Mouse (Mus musculus): ENCODE data around the gene Sfxn3. TPM values are rescaled to one million over a fixed set of nuclear protein-coding genes. Genes with fewer than 3 reads are reported as not detected.
"Not testable (repeated sequence)": the region's sequence is repeated elsewhere in the genome, so short reads cannot be mapped to it uniquely, and the experiment has no call there.

The Sfxn3 gene
- polyA plus RNA-seq, 1 experiment from 2014 or later: 6.8 TPM

DNA sequence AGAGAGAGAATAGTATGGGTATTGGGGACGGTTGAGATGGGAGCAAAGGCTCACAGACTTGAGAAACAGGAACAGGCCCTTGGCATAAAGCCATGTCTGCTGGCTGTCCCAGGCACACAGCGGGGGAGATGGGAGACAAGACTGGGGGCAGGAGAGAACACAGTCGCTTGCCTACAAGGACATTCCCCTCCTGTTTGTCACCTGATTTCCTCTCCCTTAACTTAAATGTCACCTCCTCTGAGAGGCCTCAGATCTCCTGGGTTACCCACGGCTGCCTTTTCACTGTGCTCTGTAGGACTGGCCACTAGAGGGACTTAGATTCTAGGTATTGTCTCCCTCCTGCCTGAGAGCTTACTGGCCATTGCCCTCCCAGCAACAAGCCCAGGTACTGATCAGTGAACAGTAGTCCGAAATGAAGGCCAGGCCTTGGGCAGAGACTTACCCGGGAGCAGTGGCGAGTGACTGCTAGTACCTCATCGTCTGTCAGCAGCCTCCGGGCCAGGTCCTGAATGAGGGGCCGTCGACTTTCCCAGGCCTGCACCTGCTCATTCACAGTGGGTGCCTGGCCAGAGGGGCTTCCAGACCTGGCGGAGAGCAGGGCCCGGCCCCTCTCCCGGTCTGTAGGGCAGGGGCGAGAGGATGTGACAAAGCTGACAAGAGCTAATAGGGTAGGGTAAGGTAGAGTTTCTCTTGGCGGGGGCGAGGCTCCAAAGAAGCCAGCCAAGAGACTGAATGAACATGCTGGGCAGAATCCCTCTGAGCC lies 14.6 kb upstream of the Sfxn3 start:
- peaks cover 8% of the 10 kb centered on the region; the same call in 1 of the 2 replicates for H3K4me1 ChIP-seq (replicated peaks; ENCODE audit: control insufficient read depth, insufficient read depth, low read length)
- WGBS: 59% methylated on average over 17 of the region's 17 CpGs
- no peak for ATAC-seq (replicated peaks; ENCODE audit: low FRiP score)

DNA sequence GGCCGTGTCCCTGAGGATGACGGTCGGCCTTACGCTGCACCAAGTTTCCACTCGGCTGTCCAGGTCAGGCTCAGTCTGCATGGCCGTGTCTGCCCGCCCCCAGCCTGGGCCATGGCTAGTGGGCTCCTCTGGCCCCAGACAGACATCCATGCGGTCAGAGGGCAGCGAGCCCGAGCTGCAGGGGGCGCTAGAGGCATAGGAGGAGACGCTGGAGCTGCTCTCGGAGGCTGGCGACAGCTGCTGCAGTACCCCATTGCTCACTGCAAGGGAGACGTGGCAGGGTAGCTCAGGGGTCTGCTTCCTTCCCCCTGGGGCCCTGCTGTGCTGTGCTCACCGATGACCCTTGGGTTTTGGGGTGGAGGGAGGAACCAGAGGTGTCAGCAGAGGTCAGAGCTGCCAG lies 10.4 kb upstream of the Sfxn3 start:
- ATAC-seq (replicated peaks; ENCODE audit: low FRiP score) (peak; percentile 63; the same call in 1 of the 2 replicates), DNase-seq (ENCODE audit: low spot score) (peak; percentile 63)
- Histone ChIP-seq H3K4me2 (no peak overlapping the region; the same call in 1 of the 2 replicates), H3K27ac (ENCODE audit: low read depth, low read length) (no peak overlapping the region), H3K36me3 (ENCODE audit: control insufficient read depth, insufficient read depth, low read length) (no peaks in the 10 kb centered on the region), H3K4me1 (replicated peaks; ENCODE audit: control insufficient read depth, insufficient read depth, low read length) (no peaks in the 10 kb centered on the region; the same call in 1 of the 2 replicates), H3K9me3 (ENCODE audit: control insufficient read depth, low read length) (no peaks in the 10 kb centered on the region), H3K27me3 (replicated peaks; ENCODE audit: control insufficient read depth, insufficient read depth, low read length) (peaks cover 34% of the 10 kb centered on the region), H3K9ac (ENCODE audit: low read depth, low read length) (no peak overlapping the region), H3K4me3 (ENCODE audit: low read depth, low read length) (no peak overlapping the region)
- WGBS: 34% methylated on average over 16 of the region's 16 CpGs

More for the DNA sequence above, 14.6 kb upstream of the Sfxn3 start:
- H3K36me3 ChIP-seq (ENCODE audit: control insufficient read depth, insufficient read depth, low read length): no peaks in the 10 kb centered on the region; the same call in 1 of the 2 replicates
- H3K4me2 ChIP-seq: no peak overlapping the region
- 0 out of 2 replicates have a peak overlapping the region, but pooled peaks have one; percentile 1 for H3K4me3 ChIP-seq (ENCODE audit: low read depth, low read length)
- DNase-seq (ENCODE audit: low spot score): no peak
- no peak overlapping the region for H3K27ac ChIP-seq (ENCODE audit: low read depth, low read length)
- no peak overlapping the region for H3K9ac ChIP-seq (ENCODE audit: low read depth, low read length)
- H3K9me3 ChIP-seq (ENCODE audit: control insufficient read depth, low read length): no peaks in the 10 kb centered on the region
- H3K27me3 ChIP-seq (replicated peaks; ENCODE audit: control insufficient read depth, insufficient read depth, low read length): peaks cover 6% of the 10 kb centered on the region

DNA sequence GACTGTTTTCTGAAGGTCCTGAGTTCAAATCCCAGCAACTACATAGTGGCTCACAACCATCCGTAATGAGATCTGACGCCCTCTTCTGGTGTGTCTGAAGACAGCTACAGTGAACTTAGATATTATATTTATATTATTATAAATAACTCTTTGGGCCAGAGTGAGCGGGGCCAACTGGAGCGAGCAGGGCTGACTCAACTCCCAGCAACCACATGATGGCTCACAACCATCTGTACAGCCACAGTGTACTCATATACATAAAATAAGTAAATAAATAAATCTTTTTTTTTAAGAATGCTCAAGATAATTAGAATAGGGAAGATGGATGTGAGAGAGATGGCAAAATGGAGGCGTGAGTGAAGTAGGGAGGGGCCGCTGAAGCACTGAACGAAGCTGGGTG lies 9.1 kb upstream of the Sfxn3 start:
- not testable (repeated sequence) for H3K27ac ChIP-seq (ENCODE audit: low read depth, low read length); H3K4me3 ChIP-seq (ENCODE audit: low read depth, low read length); H3K4me1 ChIP-seq (replicated peaks; ENCODE audit: control insufficient read depth, insufficient read depth, low read length); H3K9ac ChIP-seq (ENCODE audit: low read depth, low read length); DNase-seq (ENCODE audit: low spot score); ATAC-seq (replicated peaks; ENCODE audit: low FRiP score); H3K9me3 ChIP-seq (ENCODE audit: control insufficient read depth, low read length); H3K4me2 ChIP-seq; H3K36me3 ChIP-seq (ENCODE audit: control insufficient read depth, insufficient read depth, low read length)
- peaks cover 37% of the 10 kb centered on the region for H3K27me3 ChIP-seq (replicated peaks; ENCODE audit: control insufficient read depth, insufficient read depth, low read length)
- WGBS: 81% methylated on average over 7 of the region's 7 CpGs

DNA sequence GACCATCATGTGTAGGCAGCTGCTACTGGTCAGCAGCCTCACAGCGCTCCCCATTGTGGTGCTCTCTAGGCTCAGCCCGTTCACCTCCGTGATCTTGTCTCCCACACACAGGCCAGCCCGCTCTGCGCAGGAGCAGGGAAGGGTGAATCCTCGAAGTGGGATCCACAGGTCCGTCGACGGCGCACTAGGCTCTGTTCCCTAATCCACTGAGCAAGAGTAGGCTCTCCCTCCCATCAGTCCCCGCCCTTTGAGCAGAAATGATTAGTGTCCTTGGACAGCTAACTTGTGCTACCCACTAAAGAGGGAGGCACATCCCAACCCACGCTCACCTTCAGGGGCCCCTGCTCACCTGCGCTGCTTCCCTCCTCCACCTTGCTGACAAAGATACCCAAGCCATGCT lies 7.1 kb upstream of the Sfxn3 start:
- H3K4me3 ChIP-seq (ENCODE audit: low read depth, low read length): no peak overlapping the region
- no peaks in the 10 kb centered on the region for H3K9me3 ChIP-seq (ENCODE audit: control insufficient read depth, low read length)
- ATAC-seq (replicated peaks; ENCODE audit: low FRiP score) (no peak), DNase-seq (ENCODE audit: low spot score) (no peak)
- no peaks in the 10 kb centered on the region for H3K36me3 ChIP-seq (ENCODE audit: control insufficient read depth, insufficient read depth, low read length)
- 44% methylated on average over 13 of the region's 13 CpGs for WGBS
- H3K4me1 ChIP-seq (replicated peaks; ENCODE audit: control insufficient read depth, insufficient read depth, low read length): no peaks in the 10 kb centered on the region; the same call in 1 of the 2 replicates
- no peak overlapping the region for H3K27ac ChIP-seq (ENCODE audit: low read depth, low read length)
- no peak overlapping the region for H3K4me2 ChIP-seq
- H3K9ac ChIP-seq (ENCODE audit: low read depth, low read length): no peak overlapping the region
- H3K27me3 ChIP-seq (replicated peaks; ENCODE audit: control insufficient read depth, insufficient read depth, low read length): peaks cover 50% of the 10 kb centered on the region

DNA sequence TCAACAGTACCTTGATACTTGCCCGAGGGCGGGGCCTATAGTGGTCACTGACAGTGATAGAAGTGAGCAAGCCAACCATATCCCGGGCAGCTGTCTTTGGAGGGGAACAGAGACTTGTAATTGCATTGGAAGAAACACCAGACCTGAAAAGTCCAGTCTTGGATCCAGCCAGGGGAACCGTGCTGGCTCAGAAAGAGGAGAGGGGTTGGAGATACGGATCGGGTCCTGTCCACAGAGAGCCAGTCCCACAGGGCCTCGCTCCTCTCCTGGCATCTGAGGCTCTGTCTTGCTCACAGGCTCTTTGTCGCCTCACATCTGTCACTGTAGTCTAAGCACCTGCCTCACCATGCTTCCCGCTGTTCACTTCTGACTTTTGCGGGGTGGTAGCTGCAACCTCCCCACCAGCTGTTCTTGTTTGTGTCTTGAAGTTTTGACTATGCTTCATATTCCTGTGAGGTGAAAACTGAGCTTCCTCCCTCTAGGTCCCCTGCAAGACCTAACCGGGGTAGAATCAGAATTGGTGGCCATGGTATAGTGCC lies 2.8 kb upstream of the Sfxn3 start:
- no peak overlapping the region for H3K27ac ChIP-seq (ENCODE audit: low read depth, low read length)

DNA sequence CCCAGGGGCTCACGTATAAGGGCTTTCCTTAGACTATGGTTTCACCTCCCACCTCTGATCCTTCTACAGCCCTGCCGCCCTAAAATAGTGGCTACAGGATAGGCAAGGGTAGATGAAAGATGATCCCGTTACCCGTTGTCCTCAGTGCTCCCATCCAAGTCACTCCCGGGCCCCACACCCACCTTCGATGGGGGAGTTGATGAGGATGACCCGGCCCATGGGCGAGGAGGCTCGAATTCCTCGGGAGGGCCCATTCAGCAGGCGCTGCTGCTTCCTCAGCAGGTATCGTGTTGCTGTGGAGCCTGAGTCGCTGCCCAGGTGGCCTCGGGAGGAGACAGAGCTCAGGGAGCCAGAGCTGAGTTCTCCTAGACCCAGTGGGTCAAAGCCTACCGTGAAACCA lies 2.1 kb upstream of the Sfxn3 start:
- peaks cover 20% of the 10 kb centered on the region for H3K4me1 ChIP-seq (replicated peaks; ENCODE audit: control insufficient read depth, insufficient read depth, low read length)

More for the DNA sequence above, 2.8 kb upstream of the Sfxn3 start:
- no peak overlapping the region for H3K4me3 ChIP-seq (ENCODE audit: low read depth, low read length)
- no peak for DNase-seq (ENCODE audit: low spot score)
- H3K4me1 ChIP-seq (replicated peaks; ENCODE audit: control insufficient read depth, insufficient read depth, low read length): peaks cover 20% of the 10 kb centered on the region
- peaks cover 61% of the 10 kb centered on the region for H3K27me3 ChIP-seq (replicated peaks; ENCODE audit: control insufficient read depth, insufficient read depth, low read length)
- H3K36me3 ChIP-seq (ENCODE audit: control insufficient read depth, insufficient read depth, low read length): no peaks in the 10 kb centered on the region
- H3K4me2 ChIP-seq: no peak overlapping the region
- no peaks in the 10 kb centered on the region for H3K9me3 ChIP-seq (ENCODE audit: control insufficient read depth, low read length)
- ATAC-seq (replicated peaks; ENCODE audit: low FRiP score): no peak
- WGBS: 55% methylated on average over 11 of the region's 11 CpGs
- H3K9ac ChIP-seq (ENCODE audit: low read depth, low read length): no peak overlapping the region

DNA sequence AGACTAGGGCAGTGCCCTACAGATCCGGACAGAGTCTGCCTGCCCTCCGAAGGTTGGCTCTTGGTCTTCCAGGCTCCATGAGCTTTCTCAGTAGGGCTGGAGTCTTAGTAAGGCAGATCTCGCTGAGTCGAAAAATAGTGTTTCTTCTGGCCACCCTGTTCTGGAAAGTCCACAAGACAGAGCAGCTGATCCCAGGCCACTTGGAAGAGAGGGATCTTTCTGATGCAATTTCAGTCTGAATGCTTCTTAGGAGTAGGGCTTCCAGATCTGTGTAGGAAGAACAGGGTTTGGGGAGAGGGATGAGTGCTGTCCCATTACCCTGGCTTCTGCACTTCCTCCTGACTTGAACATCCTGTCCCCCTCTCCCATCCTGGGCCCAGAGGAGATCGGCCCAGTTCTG lies 1.7 kb upstream of the Sfxn3 start, which contains the start of gene Pdzd7:
TSS of gene Pdzd7 (minus strand) at position 67 of the 400 bp plus-strand sequence.
- Histone ChIP-seq H3K36me3 (ENCODE audit: control insufficient read depth, insufficient read depth, low read length) (no peaks in the 10 kb centered on the region), H3K4me2 (peak within 1 kb of the TSS; percentile 93), H3K9ac (ENCODE audit: low read depth, low read length) (no peak within 1 kb of the TSS), H3K4me1 (replicated peaks; ENCODE audit: control insufficient read depth, insufficient read depth, low read length) (peaks cover 20% of the 10 kb centered on the region), H3K27me3 (replicated peaks; ENCODE audit: control insufficient read depth, insufficient read depth, low read length) (peaks cover 54% of the 10 kb centered on the region), H3K27ac (ENCODE audit: low read depth, low read length) (no peak within 1 kb of the TSS), H3K4me3 (ENCODE audit: low read depth, low read length) (peak within 1 kb of the TSS; percentile 56), H3K9me3 (ENCODE audit: control insufficient read depth, low read length) (no peaks in the 10 kb centered on the region)
- WGBS: 67% methylated on average over 5 of the region's 5 CpGs
- DNase-seq (ENCODE audit: low spot score) (no peak), ATAC-seq (replicated peaks; ENCODE audit: low FRiP score) (no peak)

More for the DNA sequence above, 2.1 kb upstream of the Sfxn3 start:
- Histone ChIP-seq H3K27me3 (replicated peaks; ENCODE audit: control insufficient read depth, insufficient read depth, low read length) (peaks cover 58% of the 10 kb centered on the region), H3K9me3 (ENCODE audit: control insufficient read depth, low read length) (no peaks in the 10 kb centered on the region), H3K9ac (ENCODE audit: low read depth, low read length) (no peak overlapping the region), H3K4me3 (ENCODE audit: low read depth, low read length) (no peak overlapping the region), H3K36me3 (ENCODE audit: control insufficient read depth, insufficient read depth, low read length) (no peaks in the 10 kb centered on the region), H3K27ac (ENCODE audit: low read depth, low read length) (no peak overlapping the region), H3K4me2 (no peak overlapping the region)
- DNase-seq (ENCODE audit: low spot score) (no peak), ATAC-seq (replicated peaks; ENCODE audit: low FRiP score) (no peak)
- WGBS: 36% methylated on average over 15 of the region's 15 CpGs

DNA sequence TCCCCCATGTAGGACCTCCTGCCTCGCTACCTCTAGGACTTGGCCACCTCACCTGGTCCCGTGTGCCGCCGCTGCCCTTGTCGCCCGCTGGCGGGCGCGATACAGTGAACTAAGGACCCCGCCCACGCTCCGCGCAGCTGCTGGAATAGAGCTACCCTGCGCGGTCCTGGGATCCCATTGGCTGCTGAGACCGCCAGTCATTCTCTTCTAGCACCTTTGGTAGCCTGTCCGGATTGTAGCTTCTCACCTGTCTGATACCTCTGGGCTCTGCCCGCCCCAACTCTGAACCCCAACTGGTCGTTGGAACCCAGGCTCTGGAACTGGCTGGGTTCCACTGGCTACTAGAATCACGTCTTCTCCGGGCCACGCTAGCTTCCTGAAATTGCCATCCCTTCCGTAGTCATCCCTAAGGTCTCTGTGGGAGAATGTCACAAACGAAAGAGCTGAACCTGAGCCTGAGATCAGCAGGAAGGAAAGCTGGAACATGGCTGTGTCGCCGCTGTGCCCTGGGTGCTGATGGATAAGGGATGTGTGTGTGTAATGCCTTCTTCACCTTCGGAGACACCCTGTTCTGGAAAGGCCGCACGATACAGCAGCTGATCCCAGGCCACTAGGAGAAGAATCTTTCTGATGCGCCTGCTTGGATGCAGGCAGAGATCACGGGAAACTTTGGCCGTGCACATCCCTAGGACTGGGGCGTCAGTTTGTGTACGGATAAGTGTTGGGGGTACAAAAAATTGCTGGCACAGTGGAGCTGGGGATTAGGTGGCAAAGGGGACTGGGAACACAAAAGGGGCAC lies 581 bp upstream of the Sfxn3 start:
- Histone ChIP-seq H3K27me3 (replicated peaks; ENCODE audit: control insufficient read depth, insufficient read depth, low read length) (peaks cover 47% of the 10 kb centered on the region), H3K36me3 (ENCODE audit: control insufficient read depth, insufficient read depth, low read length) (no peaks in the 10 kb centered on the region), H3K27ac (ENCODE audit: low read depth, low read length) (0 out of 2 replicates have a peak overlapping the region, but pooled peaks have one; percentile 75), H3K4me1 (replicated peaks; ENCODE audit: control insufficient read depth, insufficient read depth, low read length) (peaks cover 20% of the 10 kb centered on the region), H3K4me3 (ENCODE audit: low read depth, low read length) (peak overlapping the region; percentile 56), H3K9me3 (ENCODE audit: control insufficient read depth, low read length) (no peaks in the 10 kb centered on the region), H3K9ac (ENCODE audit: low read depth, low read length) (peak overlapping the region; percentile 64), H3K4me2 (peak overlapping the region; percentile 93)
- 3% methylated on average over 34 of the region's 34 CpGs for WGBS
- DNase-seq (ENCODE audit: low spot score): no peak
- peak; percentile 55; the same call in 1 of the 2 replicates for ATAC-seq (replicated peaks; ENCODE audit: low FRiP score)

Measured in liver, embryonic 11.5 days (tissue).